Mouse (Mus musculus) stomach, embryonic 14.5 days (tissue): ENCODE results near the gene Rptn. TPM values are rescaled to one million over a fixed set of nuclear protein-coding genes. Genes with fewer than 3 reads are reported as not detected.
A peak's percentile ranks its signal among the peaks of the same experiment; 100 is the strongest.

Source experiments
- ATAC-seq: fragments of 200-750 bp; cut with Nextera tagmentation; 2 replicates; pipeline ENCODE4 v1.8.0; 2017; ENCODE audit warnings: low read depth, moderate TSS enrichment; ENCODE audit not compliant: insufficient number of reproducible peaks, insufficient read depth, low FRiP score
- H3K27ac ChIP-seq: fragments of 300-500 bp; sonication (generic); 2 replicates; pipeline ENCODE4 v1.5.1; 2014; ENCODE audit warnings: mild to moderate bottlenecking, low read length, moderate library complexity, mixed read lengths
- H3K27me3 ChIP-seq: fragments of 300-500 bp; sonication (generic); 2 replicates; pipeline ENCODE4 v1.6.1; 2014; ENCODE audit warnings: low read length, control low read depth, mixed read lengths; ENCODE audit not compliant: control insufficient read depth, insufficient read depth
- H3K36me3 ChIP-seq: fragments of 300-500 bp; sonication (generic); 2 replicates; pipeline ENCODE4 v1.6.1; 2014; ENCODE audit warnings: mild to moderate bottlenecking, control low read depth, low read length, moderate library complexity, mixed read lengths; ENCODE audit not compliant: control insufficient read depth, insufficient read depth
- H3K4me1 ChIP-seq: fragments of 300-500 bp; sonication (generic); 2 replicates; pipeline ENCODE4 v1.6.1; 2014; ENCODE audit warnings: low read length, control low read depth, mixed read lengths; ENCODE audit not compliant: control insufficient read depth, insufficient read depth
- H3K4me2 ChIP-seq: fragments of 300-500 bp; sonication (generic); replicated peaks from 2 replicates; pipeline ENCODE4 v1.6.1; 2014; ENCODE audit warnings: low read depth, low read length, control low read depth
- H3K4me3 ChIP-seq: fragments of 300-500 bp; sonication (generic); 2 replicates; pipeline ENCODE4 v1.5.1; 2014; ENCODE audit warnings: low read depth, low read length, control low read depth
- H3K9ac ChIP-seq: fragments of 300-500 bp; sonication (generic); replicated peaks from 2 replicates; pipeline ENCODE4 v1.6.1; 2014; ENCODE audit warnings: low read depth, mild to moderate bottlenecking, control low read depth, low read length, moderate library complexity, mixed read lengths
- H3K9me3 ChIP-seq: fragments of 300-500 bp; sonication (generic); 2 replicates; pipeline ENCODE4 v1.6.1; 2016; ENCODE audit warnings: low read depth, low read length, control low read depth; ENCODE audit not compliant: control insufficient read depth
- WGBS: fragments of 180-500 bp; shearing (Covaris S2); extraction: QIAGEN DNeasy Blood & Tissue Kit; methylation state at CpG from one replicate; pipeline ENCODE4 v1.1.7; 2014; 5-methylcytosine and 5-hydroxymethylcytosine counted together
- polyA plus RNA-seq: library from polyadenylated mRNA; unstranded; fragments of >200 nt; fragmentation: Nextera tagmentation; extraction: Ambion mirVana; gene quantifications from 2 replicates; pipeline ENCODE4 v1.2.1, GENCODE M21; 2014

Rptn gene
- polyA plus RNA-seq, 1 experiment from 2014 or later, result not detected

DNA sequence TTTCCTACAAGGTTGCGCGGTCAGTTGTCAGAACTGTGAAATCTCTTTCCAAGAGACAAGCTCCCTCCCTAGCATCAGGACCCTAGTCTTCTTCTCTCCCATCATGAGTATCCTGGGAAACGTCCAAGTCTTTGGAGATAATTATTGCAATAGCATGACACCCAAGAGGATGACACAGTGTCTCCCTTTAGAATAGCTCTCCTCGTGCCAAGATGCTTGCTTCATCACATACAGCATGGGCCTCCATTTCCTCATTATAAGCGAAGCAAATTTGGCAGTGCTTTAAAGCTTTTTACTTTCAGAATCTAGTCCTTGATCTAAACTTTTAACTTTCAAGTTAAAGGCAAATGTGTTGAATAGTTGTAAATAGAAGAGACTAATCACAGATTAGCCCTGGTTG lies 17.9 kb upstream of the Rptn start:
- H3K27ac ChIP-seq, result no peak overlapping the region
- no peak overlapping the region for H3K9ac ChIP-seq
- WGBS, result 89% methylated on average over 5 of the region's 5 CpGs
- H3K9me3 ChIP-seq, result no peaks in the 10 kb centered on the region
- ATAC-seq, result no peak
- H3K27me3 ChIP-seq, result no peaks in the 10 kb centered on the region
- no peak overlapping the region for H3K4me3 ChIP-seq
- H3K4me2 ChIP-seq, result no peak overlapping the region
- no peaks in the 10 kb centered on the region for H3K4me1 ChIP-seq
- no peaks in the 10 kb centered on the region for H3K36me3 ChIP-seq

DNA sequence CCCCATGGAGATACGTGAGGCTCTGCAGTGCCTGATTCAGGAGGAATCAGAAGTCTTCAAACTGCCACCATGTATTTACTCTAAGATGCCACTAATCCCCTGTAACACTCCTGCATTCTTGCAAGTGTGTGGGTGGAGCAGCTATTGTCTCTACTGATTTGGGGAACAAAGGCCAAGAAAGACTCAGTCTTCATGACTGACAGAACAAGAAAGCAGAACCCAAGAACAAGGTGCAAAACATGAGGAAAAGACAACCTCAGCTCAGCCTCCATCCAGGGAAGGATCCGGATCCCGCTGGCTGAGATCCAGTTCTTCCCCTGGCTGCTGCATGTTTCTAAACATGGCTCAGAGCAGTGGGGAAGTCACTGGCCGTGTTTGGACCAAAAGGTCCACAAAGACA lies 15.4 kb upstream of the Rptn start:
- no peak overlapping the region for H3K27ac ChIP-seq
- no peak for ATAC-seq
- no peaks in the 10 kb centered on the region for H3K27me3 ChIP-seq
- H3K36me3 ChIP-seq, result no peaks in the 10 kb centered on the region
- H3K4me3 ChIP-seq, result no peak overlapping the region
- no peaks in the 10 kb centered on the region for H3K9me3 ChIP-seq
- no peak overlapping the region for H3K9ac ChIP-seq
- H3K4me1 ChIP-seq, result no peaks in the 10 kb centered on the region
- H3K4me2 ChIP-seq, result no peak overlapping the region
- WGBS, result 61% methylated on average over 4 of the region's 4 CpGs

DNA sequence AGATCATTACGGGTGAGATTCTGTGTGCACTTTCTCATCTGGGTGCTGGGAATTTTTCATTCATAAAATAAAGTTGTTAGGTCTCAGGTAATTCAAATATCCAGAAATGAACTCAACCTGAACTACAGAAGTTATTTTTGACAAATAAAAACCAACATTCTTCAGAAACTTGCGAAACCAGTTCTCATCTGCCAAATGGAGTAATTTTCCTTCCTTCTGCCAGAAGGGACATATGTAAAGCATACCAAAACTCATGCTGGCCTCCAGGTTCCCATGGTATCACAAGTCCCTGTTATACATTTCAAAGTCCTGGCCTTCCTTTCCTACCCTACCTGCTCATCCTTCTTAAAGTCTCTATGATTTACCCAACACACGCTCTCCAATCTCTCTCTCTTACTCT lies 10.4 kb downstream of the Rptn start:
- ATAC-seq, result no peak
- no peaks in the 10 kb centered on the region for H3K36me3 ChIP-seq
- H3K27ac ChIP-seq, result no peak overlapping the region

DNA sequence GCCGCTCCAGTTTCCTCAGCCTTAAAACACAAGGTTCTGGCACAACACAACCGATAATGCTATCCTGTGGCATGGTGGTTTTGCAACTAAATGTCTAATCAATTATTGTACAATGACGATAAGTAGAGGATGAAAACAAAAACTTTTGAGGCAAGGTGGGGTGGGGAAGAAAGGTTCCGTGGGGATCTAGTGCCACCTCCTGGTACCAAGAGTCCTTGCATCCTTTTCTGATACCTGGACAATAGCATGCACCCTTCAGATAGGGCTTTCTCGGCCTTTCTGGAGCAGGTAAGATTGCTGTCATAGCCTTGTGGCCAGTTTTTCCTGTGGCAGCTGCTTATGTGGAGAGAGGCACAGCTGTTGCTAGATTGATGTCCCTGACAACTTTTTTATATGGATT lies 13.5 kb downstream of the Rptn start:
- 24% methylated on average over 5 of the region's 5 CpGs for WGBS
- no peak overlapping the region for H3K4me2 ChIP-seq
- no peak overlapping the region; the same call in 1 of the 2 replicates for H3K9ac ChIP-seq
- ATAC-seq, result no peak
- no peaks in the 10 kb centered on the region for H3K4me1 ChIP-seq
- H3K36me3 ChIP-seq, result no peaks in the 10 kb centered on the region
- H3K4me3 ChIP-seq, result no peak overlapping the region
- no peak overlapping the region for H3K27ac ChIP-seq
- H3K27me3 ChIP-seq, result no peaks in the 10 kb centered on the region
- no peaks in the 10 kb centered on the region for H3K9me3 ChIP-seq

More for the DNA sequence above, 10.4 kb downstream of the Rptn start:
- 87% methylated on average over 3 of the region's 3 CpGs for WGBS
- Histone ChIP-seq H3K4me1 (no peaks in the 10 kb centered on the region), H3K9ac (no peak overlapping the region), H3K9me3 (no peaks in the 10 kb centered on the region), H3K4me3 (no peak overlapping the region), H3K4me2 (no peak overlapping the region), H3K27me3 (no peaks in the 10 kb centered on the region)

DNA sequence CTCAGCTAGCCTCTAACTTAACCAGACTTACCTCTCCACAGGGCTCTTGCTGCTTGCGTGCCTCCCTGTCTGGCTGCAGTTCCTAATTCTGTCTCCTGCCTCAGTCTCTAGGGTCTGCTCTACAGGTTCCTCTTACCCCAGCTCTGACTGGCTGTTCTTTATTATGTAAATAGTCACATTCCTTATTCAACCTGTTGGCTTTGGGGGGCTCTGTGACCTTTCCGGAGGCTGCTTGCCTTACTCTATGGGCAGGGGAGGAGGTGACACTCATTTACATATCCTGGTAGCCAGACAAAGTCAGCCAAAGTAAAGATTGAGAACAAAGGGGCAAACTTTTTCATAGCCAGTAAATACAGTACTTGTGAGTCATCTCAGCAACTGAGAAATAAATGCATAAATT lies 18.4 kb downstream of the Rptn start:
- H3K4me1 ChIP-seq, result no peaks in the 10 kb centered on the region
- H3K9me3 ChIP-seq, result no peaks in the 10 kb centered on the region
- H3K36me3 ChIP-seq, result no peaks in the 10 kb centered on the region
- H3K4me3 ChIP-seq, result no peak overlapping the region
- H3K27me3 ChIP-seq, result no peaks in the 10 kb centered on the region
- H3K9ac ChIP-seq, result no peak overlapping the region
- no peak overlapping the region for H3K4me2 ChIP-seq
- H3K27ac ChIP-seq, result no peak overlapping the region
- WGBS, result 23% methylated on average over 2 of the region's 2 CpGs
- no peak for ATAC-seq

DNA sequence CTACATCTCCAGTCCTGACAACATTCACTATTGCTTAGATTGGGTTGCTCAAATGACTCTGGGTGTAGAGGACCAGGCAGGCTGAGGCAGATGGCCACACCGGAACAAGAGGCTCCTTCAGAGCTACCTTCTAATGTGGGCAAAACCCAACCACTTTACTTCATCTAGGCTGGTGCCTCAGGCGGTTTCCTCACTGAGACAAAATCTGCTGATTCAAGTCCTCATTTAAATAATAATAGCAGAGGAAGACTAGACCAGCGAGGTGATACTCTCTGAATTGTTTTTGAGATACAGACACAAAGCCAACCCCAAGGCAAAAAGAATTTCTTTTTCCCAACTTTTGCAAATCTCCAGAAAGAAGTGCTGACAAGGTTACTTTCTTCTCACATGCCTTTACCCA lies 38.2 kb downstream of the Rptn start:
- H3K27ac ChIP-seq, result no peak overlapping the region
- no peaks in the 10 kb centered on the region for H3K9me3 ChIP-seq
- no peaks in the 10 kb centered on the region for H3K4me1 ChIP-seq
- no peak overlapping the region for H3K9ac ChIP-seq
- no peaks in the 10 kb centered on the region for H3K27me3 ChIP-seq
- H3K36me3 ChIP-seq, result no peaks in the 10 kb centered on the region
- 61% methylated on average over 3 of the region's 3 CpGs for WGBS
- H3K4me2 ChIP-seq, result no peak overlapping the region
- ATAC-seq, result no peak
- H3K4me3 ChIP-seq, result no peak overlapping the region

DNA sequence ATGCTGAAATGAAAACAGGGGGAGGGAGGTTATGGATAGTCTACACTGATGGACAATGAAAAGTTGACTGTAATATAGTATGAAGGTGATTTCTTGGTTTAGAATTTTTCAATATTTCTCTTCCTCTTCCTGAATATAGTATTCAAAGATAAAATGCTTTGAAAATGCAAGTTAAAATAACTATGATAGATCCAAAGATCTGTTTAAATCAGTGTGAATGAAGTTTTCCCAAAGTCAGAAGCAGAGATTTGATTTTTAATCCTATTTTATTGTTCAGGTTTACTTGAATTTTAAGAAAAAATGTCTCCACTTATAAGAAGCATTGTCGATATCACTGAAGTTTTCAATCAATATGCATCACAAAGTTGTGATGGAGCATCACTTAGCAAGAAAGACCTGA lies 48.5 kb downstream of the Rptn start, which contains the start of gene Tchh:
TSS of gene Tchh (plus strand) at position 301 of the 400 bp plus-strand sequence.
- Histone ChIP-seq H3K27me3 (0 out of 2 replicates have a peak, but pooled peaks cover 6% of the 10 kb centered on the region), H3K4me2 (peak within 1 kb of the TSS; percentile 78)

DNA sequence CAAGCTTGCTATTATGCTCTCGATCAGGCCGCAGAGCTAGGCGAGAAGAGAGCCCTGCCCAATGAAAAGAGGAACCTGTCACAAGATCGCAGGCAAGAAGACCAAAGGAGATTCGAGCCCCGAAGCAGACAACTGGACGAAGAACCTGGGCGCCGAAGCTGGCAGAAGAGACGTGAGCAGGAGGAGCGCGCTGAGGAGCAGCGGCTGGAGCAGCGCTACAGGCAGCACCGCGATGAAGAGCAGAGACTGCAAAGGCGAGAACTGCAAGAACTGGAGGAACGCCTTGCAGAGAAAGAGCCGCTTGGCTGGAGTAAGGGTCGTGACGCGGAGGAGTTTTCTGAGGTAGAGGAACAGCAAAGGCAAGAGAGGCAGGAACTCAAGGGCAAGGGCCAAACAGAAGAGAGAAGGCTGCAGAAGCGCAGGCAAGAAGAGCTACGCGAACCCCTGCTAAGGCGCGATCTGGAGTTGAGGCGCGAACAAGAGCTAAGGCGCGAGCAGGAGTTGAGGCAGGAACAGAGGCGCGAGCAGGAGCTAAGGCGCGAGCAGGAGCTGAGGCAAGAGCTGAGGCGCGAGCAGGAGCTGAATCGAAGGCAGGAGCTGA lies 50.1 kb downstream of the Rptn start:
- Histone ChIP-seq H3K9ac (no peak overlapping the region), H3K36me3 (no peaks in the 10 kb centered on the region), H3K4me2 (peak overlapping the region; percentile 78), H3K4me1 (0 out of 2 replicates have a peak, but pooled peaks cover 2% of the 10 kb centered on the region), H3K9me3 (no peaks in the 10 kb centered on the region), H3K27me3 (0 out of 2 replicates have a peak, but pooled peaks cover 6% of the 10 kb centered on the region), H3K27ac (no peak overlapping the region), H3K4me3 (peak overlapping the region; percentile 51)
- under 1% methylated on average over 38 of the region's 38 CpGs for WGBS
- ATAC-seq, result no peak

More for the DNA sequence above, 48.5 kb downstream of the Rptn start, which contains the start of gene Tchh:
- 83% methylated on average over 1 of the region's 1 CpGs for WGBS
- no peak within 1 kb of the TSS for H3K9ac ChIP-seq
- no peak within 1 kb of the TSS for H3K4me3 ChIP-seq
- 0 out of 2 replicates have a peak, but pooled peaks cover 2% of the 10 kb centered on the region for H3K4me1 ChIP-seq
- no peak within 1 kb of the TSS for H3K27ac ChIP-seq
- ATAC-seq, result no peak
- H3K36me3 ChIP-seq, result no peaks in the 10 kb centered on the region
- no peaks in the 10 kb centered on the region for H3K9me3 ChIP-seq
